Mouse (Mus musculus) heart, embryonic 13.5 days (tissue): ENCODE data around the gene Srbd1. TPM values are rescaled to one million over a fixed set of nuclear protein-coding genes. Genes with fewer than 3 reads are reported as not detected.

ENCODE experiments used
- ATAC-seq: fragments of 200-750 bp; cut with Nextera tagmentation; 2 replicates; pipeline ENCODE4 v1.8.0; 2017; ENCODE audit warnings: moderate TSS enrichment; ENCODE audit not compliant: insufficient number of reproducible peaks, low FRiP score, low TSS enrichment; ENCODE audit errors: extremely low read depth
- H3K27ac ChIP-seq: fragments of 300-500 bp; sonication (generic); replicated peaks from 2 replicates; pipeline ENCODE4 v1.5.1; 2015; ENCODE audit warnings: moderate library complexity, mild to moderate bottlenecking, inconsistent platforms
- H3K27me3 ChIP-seq: fragments of 300-500 bp; sonication (generic); replicated peaks from 2 replicates; pipeline ENCODE4 v1.6.1; 2015; ENCODE audit warnings: mild to moderate bottlenecking, inconsistent platforms
- H3K36me3 ChIP-seq: fragments of 300-500 bp; sonication (generic); 2 replicates; pipeline ENCODE4 v1.6.1; 2015; ENCODE audit warnings: mild to moderate bottlenecking, inconsistent platforms
- H3K4me1 ChIP-seq: fragments of 300-500 bp; sonication (generic); 2 replicates; pipeline ENCODE4 v1.6.1; 2015; ENCODE audit warnings: inconsistent platforms
- H3K4me2 ChIP-seq: fragments of 300-500 bp; sonication (generic); 2 replicates; pipeline ENCODE4 v1.6.1; 2015; ENCODE audit warnings: inconsistent platforms, mild to moderate bottlenecking, moderate library complexity
- H3K4me3 ChIP-seq: fragments of 300-500 bp; sonication (generic); 2 replicates; pipeline ENCODE4 v1.5.1; 2015; ENCODE audit warnings: moderate library complexity, mild to moderate bottlenecking, inconsistent platforms
- H3K9ac ChIP-seq: fragments of 300-500 bp; sonication (generic); 2 replicates; pipeline ENCODE4 v1.6.1; 2015; ENCODE audit warnings: inconsistent platforms, mild to moderate bottlenecking, moderate library complexity
- H3K9me3 ChIP-seq: fragments of 300-500 bp; sonication (generic); 2 replicates; pipeline ENCODE4 v1.6.1; 2016; ENCODE audit warnings: inconsistent platforms
- WGBS: fragments of 180-500 bp; shearing (Covaris S2); methylation state at CpG from one replicate; pipeline ENCODE4 v1.1.7; 2015; ENCODE audit warnings: mixed read lengths; 5-methylcytosine and 5-hydroxymethylcytosine counted together
- polyA plus RNA-seq: library from polyadenylated mRNA; unstranded; fragments of >200 nt; fragmentation: Nextera tagmentation; extraction: Ambion mirVana; gene quantifications from 2 replicates; pipeline ENCODE4 v1.2.1, GENCODE M21; 2015

Gene Srbd1
- polyA plus RNA-seq, 1 experiment from 2014 or later = 10.8 TPM

- 0 out of 2 replicates have a peak, but pooled peaks cover 6% of the 10 kb centered on the region for H3K9me3 ChIP-seq
- peaks cover 9% of the 10 kb centered on the region; the same call in 1 of the 2 replicates for H3K36me3 ChIP-seq
- H3K4me1 ChIP-seq = 0 out of 2 replicates have a peak, but pooled peaks cover 6% of the 10 kb centered on the region
- H3K27me3 ChIP-seq = no peaks in the 10 kb centered on the region
- no peak overlapping the region for H3K9ac ChIP-seq
- no peak for ATAC-seq
- no peak overlapping the region for H3K4me3 ChIP-seq
- H3K27ac ChIP-seq = no peak overlapping the region
- 63% methylated on average over 8 of the region's 8 CpGs for WGBS
- H3K4me2 ChIP-seq = no peak overlapping the region
Measured at GRCm38 (mm10) chr17:85978876-85979275, 166.1 kb downstream of the Srbd1 start.

GRCm38 (mm10) chr17:85975077-85975476, 169.9 kb downstream of the Srbd1 start:
- WGBS = 65% methylated on average over 5 of the region's 5 CpGs
- Histone ChIP-seq H3K9me3 (no peaks in the 10 kb centered on the region), H3K36me3 (no peaks in the 10 kb centered on the region), H3K27me3 (no peaks in the 10 kb centered on the region), H3K4me1 (0 out of 2 replicates have a peak, but pooled peaks cover 6% of the 10 kb centered on the region), H3K4me3 (no peak overlapping the region), H3K9ac (no peak overlapping the region), H3K27ac (no peak overlapping the region), H3K4me2 (no peak overlapping the region)
- no peak for ATAC-seq

DNA sequence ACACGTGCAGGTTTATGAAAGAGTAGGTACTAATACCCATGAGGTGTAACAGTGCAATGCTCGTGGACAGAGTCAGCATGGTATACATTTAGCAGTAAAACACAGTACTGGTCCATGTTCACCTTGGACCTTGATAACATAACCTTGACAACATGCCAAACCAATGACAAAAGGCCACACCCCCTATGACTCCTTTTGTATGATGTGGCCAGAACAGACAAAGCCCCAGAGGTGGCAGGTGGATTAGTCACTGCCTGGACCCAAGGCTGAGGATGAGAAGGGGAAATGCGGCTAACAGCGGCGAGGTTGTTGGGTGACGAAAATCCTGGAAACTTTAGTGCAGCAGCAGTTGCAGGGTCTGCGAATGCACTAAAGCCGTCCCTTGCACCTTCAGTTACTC, 170.4 kb downstream of the Srbd1 start:
- Histone ChIP-seq H3K27ac (no peak overlapping the region), H3K9ac (no peak overlapping the region), H3K27me3 (no peaks in the 10 kb centered on the region), H3K4me3 (no peak overlapping the region), H3K4me2 (no peak overlapping the region), H3K4me1 (0 out of 2 replicates have a peak, but pooled peaks cover 6% of the 10 kb centered on the region), H3K9me3 (no peaks in the 10 kb centered on the region), H3K36me3 (no peaks in the 10 kb centered on the region)
- ATAC-seq = no peak
- 78% methylated on average over 8 of the region's 8 CpGs for WGBS

GRCm38 (mm10) chr17:85971120-85971519, 173.9 kb downstream of the Srbd1 start:
- no peak overlapping the region for H3K9ac ChIP-seq
- no peaks in the 10 kb centered on the region for H3K27me3 ChIP-seq
- no peak for ATAC-seq
- H3K4me1 ChIP-seq = 0 out of 2 replicates have a peak, but pooled peaks cover 6% of the 10 kb centered on the region
- no peaks in the 10 kb centered on the region for H3K9me3 ChIP-seq
- 61% methylated on average over 4 of the region's 4 CpGs for WGBS
- H3K4me3 ChIP-seq = no peak overlapping the region
- H3K36me3 ChIP-seq = no peaks in the 10 kb centered on the region
- H3K4me2 ChIP-seq = no peak overlapping the region
- H3K27ac ChIP-seq = no peak overlapping the region

GRCm38 (mm10) chr17:85961653-85962052, 183.3 kb downstream of the Srbd1 start:
- H3K9ac ChIP-seq = no peak overlapping the region
- no peak overlapping the region for H3K4me3 ChIP-seq
- H3K27ac ChIP-seq = no peak overlapping the region
- ATAC-seq = no peak
- 60% methylated on average over 6 of the region's 6 CpGs for WGBS
- no peak overlapping the region for H3K4me2 ChIP-seq
- H3K36me3 ChIP-seq = no peaks in the 10 kb centered on the region
- peaks cover 10% of the 10 kb centered on the region for H3K27me3 ChIP-seq
- peaks cover 4% of the 10 kb centered on the region for H3K4me1 ChIP-seq
- H3K9me3 ChIP-seq = no peaks in the 10 kb centered on the region

GRCm38 (mm10) chr17:85951771-85952170, 193.2 kb downstream of the Srbd1 start:
- H3K36me3 ChIP-seq = no peaks in the 10 kb centered on the region
- no peak for ATAC-seq
- no peaks in the 10 kb centered on the region for H3K4me1 ChIP-seq
- no peak overlapping the region for H3K4me2 ChIP-seq
- WGBS = 52% methylated on average over 2 of the region's 2 CpGs
- H3K9ac ChIP-seq = no peak overlapping the region
- no peaks in the 10 kb centered on the region for H3K9me3 ChIP-seq
- no peak overlapping the region for H3K27ac ChIP-seq
- peaks cover 30% of the 10 kb centered on the region for H3K27me3 ChIP-seq
- no peak overlapping the region for H3K4me3 ChIP-seq

GRCm38 (mm10) chr17:85949919-85950505, 195.0 kb downstream of the Srbd1 start:
- H3K9ac ChIP-seq = no peak overlapping the region
- no peak for ATAC-seq
- H3K4me3 ChIP-seq = no peak overlapping the region
- H3K36me3 ChIP-seq = no peaks in the 10 kb centered on the region
- H3K9me3 ChIP-seq = no peaks in the 10 kb centered on the region
- H3K27me3 ChIP-seq = peaks cover 36% of the 10 kb centered on the region
- H3K4me1 ChIP-seq = peaks cover 6% of the 10 kb centered on the region
- WGBS = 70% methylated on average over 14 of the region's 14 CpGs
- H3K27ac ChIP-seq = no peak overlapping the region
- no peak overlapping the region for H3K4me2 ChIP-seq

GRCm38 (mm10) chr17:85948911-85949909, 195.8 kb downstream of the Srbd1 start:
- ATAC-seq = no peak

DNA sequence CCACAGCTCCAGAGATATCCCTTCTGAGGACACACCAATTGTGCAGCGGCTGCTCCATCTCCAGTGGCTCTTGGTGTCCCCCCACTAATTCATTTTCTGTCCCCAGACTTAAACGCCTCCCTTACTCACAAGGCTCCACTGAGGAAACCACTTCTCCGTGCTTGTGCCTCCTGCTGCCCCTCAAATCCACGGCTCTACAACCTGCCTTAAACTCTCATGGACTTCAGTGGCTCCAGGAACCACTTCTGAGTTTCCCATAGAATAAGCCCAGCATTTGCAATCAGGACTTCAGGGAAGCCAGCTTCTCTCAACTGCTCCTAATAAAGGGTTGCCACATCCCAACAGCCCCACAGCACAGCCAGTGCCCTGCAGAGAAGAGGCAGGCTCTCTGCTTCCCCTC, 200.2 kb downstream of the Srbd1 start:
- H3K4me3 ChIP-seq = no peak overlapping the region
- no peak overlapping the region for H3K9ac ChIP-seq
- no peaks in the 10 kb centered on the region for H3K36me3 ChIP-seq
- H3K4me1 ChIP-seq = peaks cover 11% of the 10 kb centered on the region
- ATAC-seq = no peak
- 73% methylated on average over 4 of the region's 4 CpGs for WGBS
- H3K4me2 ChIP-seq = no peak overlapping the region
- H3K27ac ChIP-seq = no peak overlapping the region
- no peaks in the 10 kb centered on the region for H3K9me3 ChIP-seq
- H3K27me3 ChIP-seq = peaks cover 38% of the 10 kb centered on the region

More at GRCm38 (mm10) chr17:85948911-85949909, 195.8 kb downstream of the Srbd1 start:
- Histone ChIP-seq H3K9me3 (no peaks in the 10 kb centered on the region), H3K27ac (no peak overlapping the region), H3K9ac (no peak overlapping the region), H3K4me2 (no peak overlapping the region), H3K4me1 (peaks cover 11% of the 10 kb centered on the region), H3K27me3 (peaks cover 40% of the 10 kb centered on the region), H3K36me3 (no peaks in the 10 kb centered on the region), H3K4me3 (no peak overlapping the region)
- WGBS = 66% methylated on average over 11 of the region's 11 CpGs

DNA sequence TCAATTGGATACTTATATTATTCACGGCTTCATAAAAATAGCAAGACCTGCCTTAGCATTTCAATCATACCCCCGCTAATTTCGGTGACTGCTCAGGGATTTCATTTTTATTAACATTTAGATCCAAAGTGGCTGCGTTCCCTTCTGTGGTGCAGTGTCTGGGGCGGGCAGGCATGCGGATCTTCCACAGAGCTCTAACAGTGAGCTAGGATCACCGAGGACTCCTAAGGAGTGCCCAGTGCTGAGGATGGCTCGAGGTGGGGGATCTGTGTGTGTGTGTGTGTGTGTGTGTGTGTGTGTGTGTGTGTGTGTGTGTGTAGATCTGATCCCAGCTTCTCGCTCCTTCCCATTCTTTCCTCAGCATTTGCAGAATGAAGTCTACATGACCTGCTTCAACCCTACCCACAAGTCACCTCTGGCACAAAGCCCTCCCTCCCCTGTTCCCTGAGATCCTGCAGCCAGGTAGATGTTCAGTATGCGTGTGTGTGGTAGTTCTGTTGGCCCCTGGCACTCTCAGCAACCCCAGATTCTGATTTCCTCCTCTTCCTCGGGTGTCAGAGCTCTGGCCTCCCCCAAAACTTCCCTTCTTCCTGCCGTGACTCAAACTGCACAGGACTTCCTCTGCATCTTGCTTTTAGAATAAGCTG, 200.9 kb downstream of the Srbd1 start:
- no peak for ATAC-seq
- no peak overlapping the region for H3K4me2 ChIP-seq
- H3K9me3 ChIP-seq = no peaks in the 10 kb centered on the region
- no peak overlapping the region for H3K9ac ChIP-seq
- H3K4me3 ChIP-seq = no peak overlapping the region
- WGBS = 75% methylated on average over 12 of the region's 12 CpGs
- H3K27me3 ChIP-seq = peaks cover 38% of the 10 kb centered on the region
- H3K27ac ChIP-seq = no peak overlapping the region
- H3K36me3 ChIP-seq = no peaks in the 10 kb centered on the region
- peaks cover 11% of the 10 kb centered on the region for H3K4me1 ChIP-seq

DNA sequence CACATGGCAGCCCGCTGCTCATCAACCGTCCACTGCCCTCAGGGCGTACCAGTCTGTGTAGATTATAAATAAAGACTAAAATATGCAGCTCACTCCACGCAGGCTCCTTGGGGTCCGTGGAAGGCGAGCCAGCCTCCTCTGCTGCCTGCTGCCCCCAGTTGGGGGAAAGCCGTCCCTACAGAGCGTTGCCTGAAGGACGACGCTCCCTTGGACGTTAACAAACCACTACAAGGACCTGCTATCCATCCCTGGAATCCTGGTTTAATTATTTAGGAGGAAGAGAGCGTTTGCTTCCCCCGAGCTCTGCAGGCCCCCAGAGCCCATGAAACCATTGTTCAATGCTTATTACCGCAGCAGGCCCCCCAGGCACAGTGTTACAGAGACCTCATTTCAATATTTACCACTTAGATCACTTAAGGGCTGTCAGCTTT, 201.4 kb downstream of the Srbd1 start:
- no peak overlapping the region for H3K9ac ChIP-seq
- H3K4me1 ChIP-seq = peaks cover 11% of the 10 kb centered on the region
- no peak overlapping the region for H3K4me3 ChIP-seq
- peaks cover 41% of the 10 kb centered on the region for H3K27me3 ChIP-seq
- H3K27ac ChIP-seq = no peak overlapping the region
- no peaks in the 10 kb centered on the region for H3K36me3 ChIP-seq
- WGBS = 61% methylated on average over 14 of the region's 14 CpGs
- no peaks in the 10 kb centered on the region for H3K9me3 ChIP-seq
- H3K4me2 ChIP-seq = no peak overlapping the region
- no peak for ATAC-seq
